Mouse (Mus musculus): Measurements from ENCODE around the gene Ccdc61. TPM values are rescaled to one million over a fixed set of nuclear protein-coding genes. Genes with fewer than 3 reads are reported as not detected.

Ccdc61 gene
- polyA plus RNA-seq, 1 experiment from 2014 or later, result 16.1 TPM

GRCm38 (mm10) chr7:18862801-18863200 lies 47.4 kb downstream of the Ccdc61 start:
- Histone ChIP-seq H3K27me3 (ENCODE audit: control insufficient read depth, insufficient read depth, low read length) (no peaks in the 10 kb centered on the region), H3K4me3 (replicated peaks; ENCODE audit: low read depth, low read length) (no peak overlapping the region), H3K4me1 (ENCODE audit: control insufficient read depth, insufficient read depth, low read length) (no peaks in the 10 kb centered on the region), H3K4me2 (ENCODE audit: low read length) (no peak overlapping the region), H3K36me3 (ENCODE audit: control insufficient read depth, insufficient read depth, low read length) (no peaks in the 10 kb centered on the region), H3K9ac (replicated peaks; ENCODE audit: low read length) (no peak overlapping the region), H3K27ac (replicated peaks; ENCODE audit: low read depth, low read length) (no peak overlapping the region), H3K9me3 (ENCODE audit: control insufficient read depth, low read length) (peaks cover 2% of the 10 kb centered on the region; the same call in 1 of the 2 replicates)
- DNase-seq (no peak), ATAC-seq (ENCODE audit: low FRiP score, low TSS enrichment) (no peak)
- WGBS, result 86% methylated on average over 6 of the region's 6 CpGs

DNA sequence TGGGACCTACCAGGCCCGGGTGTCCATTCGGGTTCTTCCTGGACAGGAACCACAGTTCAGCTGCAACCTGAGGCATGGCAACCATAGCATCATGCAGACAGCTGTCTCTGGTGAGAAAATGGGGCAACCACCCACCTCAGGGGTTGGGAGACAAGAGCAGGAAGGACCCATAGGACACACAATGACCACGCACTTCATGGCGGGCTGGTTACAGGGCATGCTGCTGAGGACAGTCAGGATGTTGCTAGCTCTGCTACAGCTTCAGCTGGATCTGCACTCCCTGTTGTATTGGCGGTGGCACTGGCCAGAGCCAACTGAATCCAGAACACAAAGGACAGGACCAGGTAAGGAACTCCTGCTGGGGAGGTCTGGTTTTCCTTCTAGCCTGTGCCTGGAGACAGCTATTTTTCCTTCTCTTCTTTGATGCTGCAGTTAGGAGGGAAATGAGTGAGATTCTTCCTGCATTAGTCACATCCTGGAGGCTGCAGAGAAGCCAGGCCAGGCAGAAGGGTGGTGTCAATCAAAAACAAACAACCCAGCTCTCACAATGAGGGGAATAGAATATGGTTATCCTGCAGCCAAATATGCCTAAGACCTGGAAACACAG lies 51.8 kb downstream of the Ccdc61 start:
- H3K9me3 ChIP-seq (ENCODE audit: control insufficient read depth, low read length), result peaks cover 2% of the 10 kb centered on the region; the same call in 1 of the 2 replicates
- no peaks in the 10 kb centered on the region for H3K4me1 ChIP-seq (ENCODE audit: control insufficient read depth, insufficient read depth, low read length)
- 85% methylated on average over 5 of the region's 5 CpGs for WGBS
- ATAC-seq (ENCODE audit: low FRiP score, low TSS enrichment), result no peak
- no peak overlapping the region for H3K27ac ChIP-seq (replicated peaks; ENCODE audit: low read depth, low read length)
- H3K27me3 ChIP-seq (ENCODE audit: control insufficient read depth, insufficient read depth, low read length), result no peaks in the 10 kb centered on the region
- H3K4me3 ChIP-seq (replicated peaks; ENCODE audit: low read depth, low read length), result no peak overlapping the region
- no peaks in the 10 kb centered on the region for H3K36me3 ChIP-seq (ENCODE audit: control insufficient read depth, insufficient read depth, low read length)
- no peak overlapping the region for H3K9ac ChIP-seq (replicated peaks; ENCODE audit: low read length)
- no peak overlapping the region for H3K4me2 ChIP-seq (ENCODE audit: low read length)
- DNase-seq, result no peak

DNA sequence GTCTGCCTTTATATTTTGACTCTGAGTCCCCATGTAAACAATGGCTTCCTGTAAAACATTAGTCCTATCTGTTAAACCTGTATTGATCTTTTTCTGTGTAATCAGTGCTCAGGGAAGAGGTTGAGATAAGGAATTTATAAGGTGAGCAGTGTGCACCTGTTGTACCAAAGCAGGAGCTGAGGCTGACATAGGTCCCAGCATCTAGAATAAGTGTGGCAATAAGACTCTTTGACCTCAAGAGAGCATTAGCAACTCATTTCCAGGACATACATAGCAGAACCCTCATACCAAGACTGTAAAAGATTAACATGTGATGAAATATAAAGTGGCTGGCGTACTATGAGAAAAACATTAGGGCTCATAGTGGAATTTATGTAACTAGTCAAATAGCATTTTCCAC lies 61.8 kb downstream of the Ccdc61 start:
- no peak overlapping the region for H3K27ac ChIP-seq (replicated peaks; ENCODE audit: low read depth, low read length)
- no peaks in the 10 kb centered on the region for H3K36me3 ChIP-seq (ENCODE audit: control insufficient read depth, insufficient read depth, low read length)
- no peaks in the 10 kb centered on the region for H3K27me3 ChIP-seq (ENCODE audit: control insufficient read depth, insufficient read depth, low read length)
- no peaks in the 10 kb centered on the region for H3K4me1 ChIP-seq (ENCODE audit: control insufficient read depth, insufficient read depth, low read length)
- DNase-seq (no peak), ATAC-seq (ENCODE audit: low FRiP score, low TSS enrichment) (no peak)
- no peaks in the 10 kb centered on the region for H3K9me3 ChIP-seq (ENCODE audit: control insufficient read depth, low read length)
- H3K4me2 ChIP-seq (ENCODE audit: low read length), result no peak overlapping the region
- WGBS, result 93% methylated on average over 1 of the region's 1 CpGs
- H3K9ac ChIP-seq (replicated peaks; ENCODE audit: low read length), result no peak overlapping the region
- H3K4me3 ChIP-seq (replicated peaks; ENCODE audit: low read depth, low read length), result no peak overlapping the region

- 54% methylated on average over 5 of the region's 5 CpGs for WGBS
- H3K9me3 ChIP-seq (ENCODE audit: control insufficient read depth, low read length), result no peaks in the 10 kb centered on the region
- H3K36me3 ChIP-seq (ENCODE audit: control insufficient read depth, insufficient read depth, low read length), result no peaks in the 10 kb centered on the region
Measured at GRCm38 (mm10) chr7:18844811-18845210, 65.4 kb downstream of the Ccdc61 start.

DNA sequence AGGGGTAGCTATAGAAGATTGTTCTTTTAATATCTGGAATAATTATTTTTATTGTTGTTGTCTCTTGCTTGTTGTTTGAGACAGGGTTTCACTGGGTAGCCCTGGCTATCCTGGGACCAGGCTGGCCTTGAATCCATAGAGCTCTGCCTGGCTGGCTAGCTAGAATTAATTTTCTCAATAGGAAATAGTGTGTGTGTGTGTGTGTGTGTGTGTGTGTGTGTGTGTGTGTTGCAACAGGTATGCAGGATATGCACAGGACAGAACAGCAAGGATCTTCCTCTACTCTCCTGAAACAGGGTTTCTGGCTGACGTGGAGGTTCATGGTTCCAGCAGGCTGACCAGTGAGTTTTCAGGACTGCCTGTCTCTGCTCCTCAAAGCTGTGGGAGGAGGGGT lies 69.0 kb downstream of the Ccdc61 start:
- 68% methylated on average over 1 of the region's 1 CpGs for WGBS
- no peak for DNase-seq
- Histone ChIP-seq H3K4me2 (ENCODE audit: low read length) (peak overlapping the region; percentile 62), H3K27ac (replicated peaks; ENCODE audit: low read depth, low read length) (no peak overlapping the region), H3K36me3 (ENCODE audit: control insufficient read depth, insufficient read depth, low read length) (no peaks in the 10 kb centered on the region), H3K9ac (replicated peaks; ENCODE audit: low read length) (no peak overlapping the region), H3K4me1 (ENCODE audit: control insufficient read depth, insufficient read depth, low read length) (0 out of 2 replicates have a peak, but pooled peaks cover 4% of the 10 kb centered on the region), H3K9me3 (ENCODE audit: control insufficient read depth, low read length) (no peaks in the 10 kb centered on the region), H3K27me3 (ENCODE audit: control insufficient read depth, insufficient read depth, low read length) (no peaks in the 10 kb centered on the region), H3K4me3 (replicated peaks; ENCODE audit: low read depth, low read length) (no peak overlapping the region)
- no peak for ATAC-seq (ENCODE audit: low FRiP score, low TSS enrichment)

More at GRCm38 (mm10) chr7:18844811-18845210, 65.4 kb downstream of the Ccdc61 start:
- Histone ChIP-seq H3K4me2 (ENCODE audit: low read length) (no peak overlapping the region), H3K27me3 (ENCODE audit: control insufficient read depth, insufficient read depth, low read length) (no peaks in the 10 kb centered on the region), H3K4me3 (replicated peaks; ENCODE audit: low read depth, low read length) (no peak overlapping the region), H3K4me1 (ENCODE audit: control insufficient read depth, insufficient read depth, low read length) (0 out of 2 replicates have a peak, but pooled peaks cover 4% of the 10 kb centered on the region), H3K9ac (replicated peaks; ENCODE audit: low read length) (no peak overlapping the region), H3K27ac (replicated peaks; ENCODE audit: low read depth, low read length) (no peak overlapping the region)
- ATAC-seq (ENCODE audit: low FRiP score, low TSS enrichment), result no peak
- no peak for DNase-seq

Other genes with a start within 250 kb of the Ccdc61 start
- gene Psg20, start 224.2 kb downstream of the Ccdc61 start, polyA plus RNA-seq (2014; fragmentation: Nextera tagmentation; extraction: Ambion mirVana), result not detected in 2 replicates
- gene Psg22, start 192.3 kb downstream of the Ccdc61 start, polyA plus RNA-seq (2014; fragmentation: Nextera tagmentation; extraction: Ambion mirVana), result not detected in 2 replicates
- gene Psg19, start 111.9 kb downstream of the Ccdc61 start, polyA plus RNA-seq (2014; fragmentation: Nextera tagmentation; extraction: Ambion mirVana), result not detected in 2 replicates
- gene Psg17, start 88.8 kb downstream of the Ccdc61 start, polyA plus RNA-seq (2014; fragmentation: Nextera tagmentation; extraction: Ambion mirVana), result not detected in 2 replicates
- 0.18 and 0.43 TPM in 2 replicates for gene Mill2, start 70.4 kb downstream of the Ccdc61 start, polyA plus RNA-seq (2014; fragmentation: Nextera tagmentation; extraction: Ambion mirVana)
- 18.9 and 20.7 TPM in 2 replicates for gene Pglyrp1, start 39.1 kb downstream of the Ccdc61 start, polyA plus RNA-seq (2014; fragmentation: Nextera tagmentation; extraction: Ambion mirVana)
- 18.6 and 20.7 TPM in 2 replicates for gene Nova2, start 15.5 kb upstream of the Ccdc61 start, polyA plus RNA-seq (2014; fragmentation: Nextera tagmentation; extraction: Ambion mirVana)
- 0.58 and 0.86 TPM in 2 replicates for gene Nanos2, start 77.0 kb upstream of the Ccdc61 start, polyA plus RNA-seq (2014; fragmentation: Nextera tagmentation; extraction: Ambion mirVana)
- gene Mypop, start 80.8 kb upstream of the Ccdc61 start, polyA plus RNA-seq (2014; fragmentation: Nextera tagmentation; extraction: Ambion mirVana), result 4.2 and 4.8 TPM in 2 replicates
- gene Irf2bp1, start 93.6 kb upstream of the Ccdc61 start, polyA plus RNA-seq (2014; fragmentation: Nextera tagmentation; extraction: Ambion mirVana), result 30.8 and 34.2 TPM in 2 replicates
- gene Foxa3, start 113.1 kb upstream of the Ccdc61 start, polyA plus RNA-seq (2014; fragmentation: Nextera tagmentation; extraction: Ambion mirVana), result not detected in 2 replicates
- 18.1 and 28.1 TPM in 2 replicates for gene Sympk, start 114.0 kb upstream of the Ccdc61 start, polyA plus RNA-seq (2014; fragmentation: Nextera tagmentation; extraction: Ambion mirVana)
- 0.12 and 0.21 TPM in 2 replicates for gene Rsph6a, start 144.3 kb upstream of the Ccdc61 start, polyA plus RNA-seq (2014; fragmentation: Nextera tagmentation; extraction: Ambion mirVana)
- gene Dmwd, start 165.8 kb upstream of the Ccdc61 start, polyA plus RNA-seq (2014; fragmentation: Nextera tagmentation; extraction: Ambion mirVana), result 33.2 and 39.2 TPM in 2 replicates
- 9.8 and 13.2 TPM in 2 replicates for gene Dmpk, start 173.4 kb upstream of the Ccdc61 start, polyA plus RNA-seq (2014; fragmentation: Nextera tagmentation; extraction: Ambion mirVana)
- gene Six5, start 184.2 kb upstream of the Ccdc61 start, polyA plus RNA-seq (2014; fragmentation: Nextera tagmentation; extraction: Ambion mirVana), result 1.5 and 2.5 TPM in 2 replicates
- 5.2 and 5.8 TPM in 2 replicates for gene Gm4969, start 208.0 kb upstream of the Ccdc61 start, polyA plus RNA-seq (2014; fragmentation: Nextera tagmentation; extraction: Ambion mirVana)
- 11.3 and 13.8 TPM in 2 replicates for gene Fbxo46, start 209.4 kb upstream of the Ccdc61 start, polyA plus RNA-seq (2014; fragmentation: Nextera tagmentation; extraction: Ambion mirVana)
- gene Qpctl, start 238.9 kb upstream of the Ccdc61 start, polyA plus RNA-seq (2014; fragmentation: Nextera tagmentation; extraction: Ambion mirVana), result 18.5 and 20.0 TPM in 2 replicates
- 112 and 130 TPM in 2 replicates for gene Snrpd2, start 239.3 kb upstream of the Ccdc61 start, polyA plus RNA-seq (2014; fragmentation: Nextera tagmentation; extraction: Ambion mirVana)

Measured in midbrain, embryonic 14.5 days (tissue).